Mouse (Mus musculus) stomach, postnatal 0 days (tissue): Measurements from ENCODE around the gene Rita1.

Experiments
- CTCF ChIP-seq: IDR thresholded peaks from 2 replicates; pipeline ENCODE4 v1.5.1; 2016; ENCODE audit warnings: antibody characterized with exemption, low read depth, mild to moderate bottlenecking, moderate library complexity
- EP300 ChIP-seq: optimal IDR thresholded peaks from 2 replicates; pipeline ENCODE3; 2016; ENCODE audit warnings: antibody characterized with exemption

- TF ChIP-seq CTCF (no peak), EP300 (no peak)
These were observed 17.9 kb downstream of the Rita1 start for GRCm38 (mm10) chr5:120594485-120594884.
